Mouse (Mus musculus) retina, postnatal 7 days (tissue): ENCODE data around the gene Socs7.
"Not testable (repeated sequence)": the region's sequence is repeated elsewhere in the genome, so short reads cannot be mapped to it uniquely, and the experiment has no call there.

Source experiments
- DNase-seq: peaks from one replicate; pipeline ENCODE4 v3.0.0-alpha.2; 2012; ENCODE audit warnings: low read depth, low spot score

The Socs7 gene

GRCm38 (mm10) chr11:97343175-97343574 is 19.2 kb upstream of the Socs7 start:
- no peak for DNase-seq

GRCm38 (mm10) chr11:97343619-97344018 is 18.7 kb upstream of the Socs7 start:
- no peak for DNase-seq

GRCm38 (mm10) chr11:97345446-97345845 is 16.9 kb upstream of the Socs7 start:
- no peak for DNase-seq

DNA sequence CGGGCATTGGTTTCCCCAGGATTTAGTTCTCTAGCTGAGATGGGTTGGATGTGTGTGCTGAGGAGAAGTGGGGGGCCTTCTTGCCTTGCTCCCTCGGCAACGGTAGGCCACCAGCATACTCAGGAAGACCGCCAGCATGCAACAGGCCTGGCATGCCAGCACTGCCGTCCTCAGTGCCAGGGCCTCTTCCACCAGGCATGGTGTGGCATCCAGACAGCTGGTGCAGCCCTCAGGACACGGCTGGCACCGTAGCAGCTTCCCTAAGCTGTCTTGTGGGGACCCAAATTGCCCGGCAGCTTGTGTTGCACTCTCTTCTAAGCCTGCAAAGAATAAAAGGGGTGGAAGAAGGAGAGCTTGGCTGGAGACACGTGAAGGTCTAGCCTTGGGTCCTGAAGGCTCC is 16.0 kb upstream of the Socs7 start:
- DNase-seq, result no peak

- no peak for DNase-seq
These were observed 15.1 kb upstream of the Socs7 start for GRCm38 (mm10) chr11:97347291-97347690.

DNA sequence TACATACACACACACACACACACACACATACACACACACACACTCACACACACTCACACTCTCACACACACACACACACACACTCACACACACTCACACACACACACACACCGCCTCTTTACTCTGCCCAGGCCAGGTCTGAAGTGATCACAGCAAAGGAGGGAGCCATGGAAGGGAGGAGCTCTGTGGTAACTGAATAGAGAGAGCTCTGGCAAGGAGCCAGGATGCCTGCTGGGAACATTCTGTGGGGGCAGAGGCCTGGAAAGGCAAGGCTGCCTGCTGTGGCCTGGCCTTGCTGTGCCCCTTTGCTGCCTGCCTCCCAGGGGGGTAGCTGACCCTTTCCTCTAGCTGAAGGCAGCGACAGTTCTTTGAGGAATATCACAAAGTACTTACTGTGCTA is 12.3 kb upstream of the Socs7 start:
- peak; percentile 62 for DNase-seq

GRCm38 (mm10) chr11:97352027-97352684 is 10.2 kb upstream of the Socs7 start, which contains the start of gene Gpr179:
Gpr179 (minus strand) TSS chr11:97352077.
- no peak for DNase-seq

DNA sequence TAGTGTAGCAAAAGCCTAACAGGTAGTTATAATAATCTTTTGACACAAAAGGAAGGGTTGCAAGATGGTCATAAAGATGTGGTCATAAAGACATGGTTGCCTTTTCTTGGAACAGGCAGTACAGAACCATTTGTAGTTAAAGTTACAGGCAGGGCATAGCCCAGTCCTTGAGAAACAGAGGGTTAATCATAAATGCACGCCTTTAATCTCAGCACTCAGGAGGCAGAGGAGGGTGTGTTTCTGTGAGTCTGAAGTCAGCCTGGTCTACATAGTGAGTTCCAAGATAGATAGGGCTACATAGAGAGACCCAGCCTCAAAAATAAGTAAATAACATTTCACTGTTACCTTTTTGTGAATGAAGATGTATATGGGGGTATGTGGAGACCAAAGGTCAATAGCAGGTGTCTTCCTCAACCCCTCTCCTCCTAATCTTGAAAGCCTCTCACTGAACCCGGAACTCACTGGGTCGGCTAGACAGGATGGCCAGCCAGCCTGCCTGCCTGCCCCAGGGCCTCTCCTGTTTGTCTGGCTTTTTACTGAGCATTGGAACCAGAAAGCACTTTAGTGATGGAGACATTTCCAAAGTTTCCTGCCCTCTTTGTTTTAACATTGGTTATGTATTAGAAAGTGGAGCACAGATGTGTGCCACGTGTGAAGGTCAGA is 9.3 kb upstream of the Socs7 start:
- no peak for DNase-seq

GRCm38 (mm10) chr11:97354646-97355045 is 7.7 kb upstream of the Socs7 start:
- DNase-seq, result no peak

- no peak for DNase-seq
These were observed 7.1 kb upstream of the Socs7 start for GRCm38 (mm10) chr11:97355247-97355646.

DNA sequence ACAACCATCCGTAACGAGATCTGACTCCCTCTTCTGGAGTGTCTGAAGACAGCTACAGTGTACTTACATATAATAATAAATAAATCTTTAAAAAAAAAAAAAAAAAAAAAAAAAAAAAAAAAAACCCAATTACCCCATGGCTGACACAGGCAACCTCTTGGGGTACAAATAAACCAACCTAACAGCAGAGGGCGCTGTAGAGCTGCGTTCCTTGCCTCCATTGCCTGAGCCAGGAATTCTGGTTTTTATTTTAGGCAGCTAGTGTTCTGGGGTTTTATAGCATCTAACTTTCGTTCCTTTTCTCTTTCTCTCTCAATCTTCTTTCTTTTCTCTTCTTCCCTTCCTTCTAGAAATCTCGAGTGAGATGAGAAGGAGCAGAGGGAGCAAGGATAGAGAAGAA is 4.7 kb upstream of the Socs7 start:
- DNase-seq, result not testable (repeated sequence)

DNA sequence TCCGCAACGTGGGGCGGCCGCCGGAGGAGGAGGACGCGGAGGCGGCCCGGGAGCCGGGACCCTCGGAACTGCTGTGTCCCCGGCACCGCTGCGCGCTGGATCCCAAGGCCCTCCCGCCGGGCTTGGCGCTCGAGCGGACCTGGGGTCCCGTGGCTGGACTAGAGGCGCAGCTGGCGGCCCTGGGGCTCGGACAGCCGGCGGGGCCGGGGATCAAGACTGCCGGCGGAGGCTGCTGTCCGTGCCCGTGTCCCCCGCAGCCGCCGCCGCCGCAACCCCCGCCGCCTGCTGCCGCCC is 245 bp downstream of the Socs7 start:
- DNase-seq, result no peak

DNA sequence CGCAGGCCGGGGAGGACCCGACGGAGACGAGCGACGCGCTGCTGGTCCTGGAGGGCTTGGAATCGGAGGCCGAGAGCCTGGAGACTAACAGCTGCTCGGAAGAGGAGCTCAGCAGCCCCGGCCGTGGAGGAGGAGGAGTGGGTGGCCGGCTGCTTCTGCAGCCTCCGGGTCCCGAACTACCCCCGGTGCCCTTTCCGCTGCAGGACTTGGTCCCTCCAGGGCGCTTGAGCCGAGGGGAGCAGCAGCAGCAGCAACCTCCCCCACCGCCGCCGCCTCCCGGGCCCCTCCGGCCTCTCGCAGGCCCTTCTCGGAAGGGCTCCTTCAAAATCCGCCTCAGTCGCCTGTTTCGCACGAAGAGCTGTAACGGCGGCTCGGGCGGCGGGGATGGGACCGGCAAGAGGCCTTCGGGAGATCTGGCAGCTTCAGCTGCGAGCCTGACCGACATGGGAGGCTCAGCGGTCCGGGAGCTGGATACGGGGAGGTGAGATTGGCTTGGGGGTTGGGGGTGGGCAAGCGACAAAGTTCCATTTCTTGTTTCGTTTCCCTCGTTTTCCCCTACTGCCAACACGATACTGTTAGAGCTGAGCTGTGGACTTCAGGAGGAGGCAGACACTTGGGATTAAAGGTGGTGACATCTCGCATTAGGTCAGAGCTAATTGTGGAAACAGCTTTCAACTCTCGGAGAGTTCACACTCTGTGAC is 742 bp downstream of the Socs7 start:
- DNase-seq, result no peak

DNA sequence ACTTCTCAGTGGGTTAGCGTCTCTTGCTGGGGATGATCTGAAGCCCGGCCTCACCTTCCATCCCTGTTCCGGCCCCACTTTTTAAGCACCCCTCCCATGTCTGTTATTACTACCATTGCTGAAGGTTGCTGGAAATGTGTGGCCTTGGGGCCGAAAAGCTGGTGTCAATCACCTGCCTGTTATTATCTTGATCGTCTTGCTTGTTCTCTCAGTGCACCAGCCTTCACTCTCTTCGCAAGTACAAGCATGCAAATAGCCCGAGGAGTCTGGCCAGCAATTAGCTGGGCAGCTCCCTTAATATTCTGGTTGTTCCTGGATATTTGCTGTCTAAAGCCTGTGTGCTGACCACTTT is 1.3 kb downstream of the Socs7 start:
- DNase-seq, result no peak

- no peak for DNase-seq
These were observed 3.2 kb downstream of the Socs7 start for GRCm38 (mm10) chr11:97365556-97365955.

GRCm38 (mm10) chr11:97368501-97368900 is 6.2 kb downstream of the Socs7 start:
- no peak for DNase-seq

DNA sequence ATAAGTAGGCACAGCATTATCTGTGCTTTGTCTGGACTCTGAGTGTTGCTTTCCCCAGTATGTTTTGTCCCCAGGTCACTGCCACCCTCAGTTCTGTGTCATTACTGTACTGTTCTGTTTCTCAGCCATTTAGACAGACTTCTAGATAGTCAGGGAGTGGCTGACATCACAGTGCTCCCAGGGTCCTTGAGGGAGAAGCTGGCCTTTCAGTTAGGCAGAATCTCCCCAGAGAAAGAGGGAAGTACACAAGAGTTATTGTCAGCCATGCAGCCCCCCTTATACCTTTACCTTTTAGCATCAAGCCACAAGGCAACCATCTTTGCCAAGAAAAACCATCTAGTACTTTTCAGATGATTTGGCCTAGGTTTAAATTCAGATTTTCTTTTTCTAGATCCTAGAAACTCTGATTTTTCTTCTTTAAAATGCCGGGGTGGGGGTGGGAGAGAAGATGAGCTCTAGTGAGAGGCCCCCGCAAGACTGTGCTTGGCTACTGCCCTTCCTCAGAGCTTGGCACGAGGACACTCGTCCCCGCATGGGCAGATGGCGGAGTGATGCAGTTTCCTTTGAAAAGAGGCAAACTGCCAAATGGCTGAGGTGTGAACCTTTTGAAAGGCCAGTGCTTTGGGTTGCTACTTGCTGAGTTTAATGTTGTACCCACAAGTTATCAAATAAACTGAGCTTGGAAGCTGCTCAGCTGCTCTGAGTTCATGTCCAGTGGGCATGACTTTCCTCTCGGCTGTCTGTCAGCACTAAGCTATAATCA is 8.2 kb downstream of the Socs7 start:
- no peak for DNase-seq

- no peak for DNase-seq
These were observed 10.0 kb downstream of the Socs7 start for GRCm38 (mm10) chr11:97372159-97372864.

GRCm38 (mm10) chr11:97373402-97373801 is 11.1 kb downstream of the Socs7 start:
- DNase-seq, result no peak

GRCm38 (mm10) chr11:97380036-97380435 is 17.7 kb downstream of the Socs7 start:
- DNase-seq, result no peak

GRCm38 (mm10) chr11:97383017-97383416 is 20.7 kb downstream of the Socs7 start:
- no peak for DNase-seq

DNA sequence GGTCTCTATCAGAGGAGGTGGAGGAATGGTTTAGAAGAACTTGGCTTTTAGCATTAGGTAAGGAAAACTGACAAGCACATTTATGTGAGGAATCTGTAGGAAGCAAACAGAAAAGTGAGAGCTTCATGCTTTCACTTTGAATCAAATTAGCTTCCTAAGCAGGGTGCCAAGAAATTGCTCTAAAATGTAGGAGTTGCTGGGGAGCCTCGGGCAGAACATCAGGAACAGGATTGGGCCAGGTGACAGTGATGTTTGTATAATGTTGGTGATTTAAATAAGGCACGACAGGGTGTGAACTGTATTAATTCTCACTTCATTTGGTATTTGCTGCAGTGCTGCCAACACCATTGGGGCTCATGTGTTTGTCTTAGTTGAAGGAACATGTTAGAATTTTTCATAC is 21.4 kb downstream of the Socs7 start:
- no peak for DNase-seq
